Mouse (Mus musculus) CH12.LX (cell line): ENCODE results near the gene Tulp4.
"Not testable (repeated sequence)": the region's sequence is repeated elsewhere in the genome, so short reads cannot be mapped to it uniquely, and the experiment has no call there.

ENCODE experiments used
- CTCF ChIP-seq, 2 experiments: IDR thresholded peaks in 1 of 2; conservative IDR thresholded peaks in 1 of 2; 2 replicates each; pipeline ENCODE4 v1.5.1; 2011 to 2012; ENCODE audit warnings: low read depth in 2 of 2, low read length in 2 of 2, improper control_type of control experiment in 1 of 2, inconsistent platforms in 1 of 2, mild to moderate bottlenecking in 1 of 2, moderate library complexity in 1 of 2
- EP300 ChIP-seq: IDR thresholded peaks from 2 replicates; pipeline ENCODE4 v1.6.1; 2011; ENCODE audit warnings: low read length, improper control_type of control experiment
- MAX ChIP-seq: IDR thresholded peaks from 2 replicates; pipeline ENCODE4 v1.6.1; 2011; ENCODE audit warnings: low read length, improper control_type of control experiment
- MXI1 ChIP-seq: IDR thresholded peaks from 2 replicates; pipeline ENCODE4 v1.6.1; 2011; ENCODE audit warnings: mild to moderate bottlenecking, low read depth, low read length, improper control_type of control experiment
- MYC ChIP-seq: IDR thresholded peaks from 2 replicates; pipeline ENCODE4 v1.6.1; 2011; ENCODE audit warnings: low read depth, mild to moderate bottlenecking, improper control_type of control experiment, low read length
- NRF1 ChIP-seq: IDR thresholded peaks from 2 replicates; pipeline ENCODE4 v1.6.1; 2014; ENCODE audit warnings: low read depth, mild to moderate bottlenecking, inconsistent platforms, low read length, improper control_type of control experiment, moderate library complexity
- POLR2A ChIP-seq: IDR thresholded peaks from 2 replicates; pipeline ENCODE4 v1.6.1; 2011; ENCODE audit warnings: low read depth, mild to moderate bottlenecking, improper control_type of control experiment, low read length
- RCOR1 ChIP-seq: conservative IDR thresholded peaks from 2 replicates; pipeline ENCODE4 v1.6.1; 2012; ENCODE audit warnings: low read depth, mild to moderate bottlenecking, inconsistent platforms, low read length, improper control_type of control experiment
- UBTF ChIP-seq: IDR thresholded peaks from 2 replicates; pipeline ENCODE4 v1.6.1; 2012; ENCODE audit warnings: low read depth, mild to moderate bottlenecking, inconsistent platforms, low read length, improper control_type of control experiment, moderate library complexity
- USF1 ChIP-seq: IDR thresholded peaks from 2 replicates; pipeline ENCODE4 v1.6.1; 2014; ENCODE audit warnings: low read depth, mild to moderate bottlenecking, inconsistent platforms, low read length, improper control_type of control experiment
- USF2 ChIP-seq: conservative IDR thresholded peaks from 2 replicates; pipeline ENCODE4 v1.6.1; 2011; ENCODE audit warnings: low read depth, low read length, improper control_type of control experiment
- ZKSCAN1 ChIP-seq: IDR thresholded peaks from 2 replicates; pipeline ENCODE4 v1.6.1; 2012; ENCODE audit warnings: low read depth, inconsistent platforms, low read length, improper control_type of control experiment, borderline replicate concordance

- TF ChIP-seq USF1; CTCF (conservative IDR thresholded peaks at IDR 0.05 in 1 of 2, IDR thresholded peaks at IDR 0.05 in 1 of 2; ENCODE audit: low read depth in 2 of 2, low read length in 2 of 2); ZKSCAN1; MXI1; USF2; UBTF; RCOR1; EP300; MYC; MAX; POLR2A; NRF1: not testable (repeated sequence)
These were observed 165.7 kb downstream of the Tulp4 start for GRCm38 (mm10) chr17:6271970-6272369.
